9 mouse cellular contexts compared by ENCODE assay signal in genomic region chrX:53610571-53610970, GRCm38 (mm10). TPM values are rescaled to one million over a fixed set of nuclear protein-coding genes. Genes with fewer than 3 reads are reported as not detected.
DNase-seq lines count a peak whose midpoint lies in the region; ATAC-seq and TF ChIP-seq lines count a peak whose summit lies in the region.
"Had no signal": no experiment of that assay in that cellular context is flagged by ENCODE, and none has a peak within 500 bp of the region (broad histone marks: within the 10 kb centered on the region; RNA-seq: fewer than 3 reads in every experiment).

No protein-coding gene starts in this region.

- peak; percentile 74 for DNase-seq in gastrocnemius, adult 18-20 months (ENCODE audit: low spot score)
- no peak for DNase-seq in gastrocnemius, postnatal 25 days
- DNase-seq in CD8-positive naive resting alpha-beta T cell, adult 2 months (ENCODE audit: low read depth in 2 of 2, low spot score in 2 of 2) = peak; percentile 50 to 67
- peak; percentile 48 for DNase-seq in c-Kit-positive CD71-negative TER-119-negative erythroid progenitor cells, embryonic 14.5 days (ENCODE audit: low read depth)
- DNase-seq in forelimb bud, embryonic 11.5 days (ENCODE audit: low read depth, low spot score) = peak; percentile 60
- peak; percentile 66 to 74 for DNase-seq in kidney, postnatal 36 days
- DNase-seq in lung, embryonic 14.5 days = peak; percentile 87
- DNase-seq in spleen, postnatal 36 days (ENCODE audit: low spot score in 2 of 2) = peak; percentile 13 to 34

- no peak overlapping the region for H3K4me2 ChIP-seq in lung, embryonic 14.5 days

- H3K4me3 ChIP-seq in lung, embryonic 14.5 days (ENCODE audit: low read depth, low read length) = no peak overlapping the region

- H3K9ac ChIP-seq in lung, embryonic 14.5 days = no peak overlapping the region

- H3K9me3 ChIP-seq in lung, embryonic 14.5 days (ENCODE audit: low read depth, low read length) = no peaks in the 10 kb centered on the region

- H3K27me3 ChIP-seq in lung, embryonic 14.5 days (ENCODE audit: insufficient read depth, low read length) = no peaks in the 10 kb centered on the region

- no peaks in the 10 kb centered on the region for H3K36me3 ChIP-seq in lung, embryonic 14.5 days (ENCODE audit: insufficient read depth)

- WGBS in lung, embryonic 14.5 days = 4% methylated on average over 3 of the region's 3 CpGs

- no peak for ATAC-seq in lung, embryonic 14.5 days (ENCODE audit: insufficient read depth)

- no peaks in the 10 kb centered on the region for H3K4me1 ChIP-seq in lung, embryonic 14.5 days (ENCODE audit: insufficient read depth)

- peak; percentile 70 for TF ChIP-seq CTCF in lung, embryonic 14.5 days (IDR thresholded peaks at IDR 0.05; ENCODE audit: low read depth)

- H3K27ac ChIP-seq in lung, embryonic 14.5 days (ENCODE audit: low read depth) = no peak overlapping the region

RNA-seq across cellular contexts. Expression of gene Gm14597, which starts 1.8 kb away (rescaled TPM):
- not detected for total RNA-seq in gastrocnemius, adult 18-20 months (2021)
- total RNA-seq in gastrocnemius, postnatal 25 days (2021) = not detected
- polyA plus RNA-seq in lung, embryonic 14.5 days (2014; fragmentation: Nextera tagmentation; extraction: Ambion mirVana) = not detected in 2 replicates
- polyA plus RNA-seq: liver, embryonic 16.5 days had no signal

RNA-seq across cellular contexts. Expression of gene Rtl8c, which starts 2.7 kb away (rescaled TPM):
- total RNA-seq in gastrocnemius, adult 18-20 months (2021) = 1 to 10 TPM; 3.2 to 3.9 TPM
- total RNA-seq in gastrocnemius, postnatal 25 days (2021) = 1 to 10 TPM; 5.8 to 7.3 TPM
- 29.7 and 30.8 TPM in 2 replicates for polyA plus RNA-seq in lung, embryonic 14.5 days (2014; fragmentation: Nextera tagmentation; extraction: Ambion mirVana)

RNA-seq across cellular contexts. Expression of gene Rtl8a, which starts 32.9 kb away (rescaled TPM):
- 10 to 100 TPM; 63.3 to 64.5 TPM for total RNA-seq in gastrocnemius, adult 18-20 months (2021)
- 10 to 100 TPM; 72.3 to 78.7 TPM for total RNA-seq in gastrocnemius, postnatal 25 days (2021)
- 79.7 and 79.9 TPM in 2 replicates for polyA plus RNA-seq in lung, embryonic 14.5 days (2014; fragmentation: Nextera tagmentation; extraction: Ambion mirVana)

RNA-seq across cellular contexts. Expression of gene Rtl8b, which starts 59.6 kb away (rescaled TPM):
- total RNA-seq in gastrocnemius, adult 18-20 months (2021) = 10 to 100 TPM; 47.1 to 57.3 TPM
- total RNA-seq in gastrocnemius, postnatal 25 days (2021) = 10 to 100 TPM; 53.5 to 64.6 TPM
- 65.6 and 72.5 TPM in 2 replicates for polyA plus RNA-seq in lung, embryonic 14.5 days (2014; fragmentation: Nextera tagmentation; extraction: Ambion mirVana)
